Mouse (Mus musculus): Measurements from ENCODE around the gene Tmem151a.

GRCm38 (mm10) chr19:5083961-5084833 lies 1.1 kb downstream of the Tmem151a start:
- TF ChIP-seq CTCF (IDR thresholded peaks at IDR 0.05; ENCODE audit: insufficient read depth, low read depth, low read length) (no peak), POLR2A (IDR thresholded peaks at IDR 0.05; ENCODE audit: insufficient read depth, low read depth, low read length) (no peak)
